Mouse (Mus musculus) limb, embryonic 10.5 days (tissue): ENCODE measurements around the gene Magi1. TPM values are rescaled to one million over a fixed set of nuclear protein-coding genes. Genes with fewer than 3 reads are reported as not detected.
A peak's percentile ranks its signal among the peaks of the same experiment; 100 is the strongest.

ENCODE experiments used
- DNase-seq: peaks from one replicate; pipeline ENCODE4 v3.0.0-alpha.2; 2017; ENCODE audit warnings: low spot score
- H3K27ac ChIP-seq: fragments of 300-500 bp; sonication (generic); 2 replicates; pipeline ENCODE4 v1.5.1; 2016; ENCODE audit warnings: mild to moderate bottlenecking
- H3K27me3 ChIP-seq: fragments of 300-500 bp; sonication (generic); 2 replicates; pipeline ENCODE4 v1.6.1; 2016; ENCODE audit warnings: low read depth, mild to moderate bottlenecking; ENCODE audit not compliant: poor library complexity, severe bottlenecking
- H3K36me3 ChIP-seq: fragments of 300-500 bp; sonication (generic); 2 replicates; pipeline ENCODE4 v1.6.1; 2016; ENCODE audit warnings: mild to moderate bottlenecking, moderate library complexity
- H3K4me1 ChIP-seq: fragments of 300-500 bp; sonication (generic); 2 replicates; pipeline ENCODE4 v1.6.1; 2016
- H3K4me3 ChIP-seq: fragments of 300-500 bp; sonication (generic); 2 replicates; pipeline ENCODE4 v1.5.1; 2016; ENCODE audit warnings: mild to moderate bottlenecking, moderate library complexity
- H3K9me3 ChIP-seq: fragments of 300-500 bp; sonication (generic); replicated peaks from 2 replicates; pipeline ENCODE4 v1.6.1; 2016; ENCODE audit warnings: mild to moderate bottlenecking
- WGBS: fragments of 180-500 bp; shearing (Covaris S2); methylation state at CpG from one replicate; pipeline ENCODE4 v1.1.7; 2016; 5-methylcytosine and 5-hydroxymethylcytosine counted together
- polyA plus RNA-seq: library from polyadenylated mRNA; unstranded; fragments of >200 nt; fragmentation: Nextera tagmentation; extraction: Ambion mirVana; gene quantifications from 2 replicates; pipeline ENCODE4 v1.2.1, GENCODE M21; 2016

Magi1 gene
- polyA plus RNA-seq, 1 experiment from 2014 or later: 16.7 TPM

GRCm38 (mm10) chr6:94107401-94108107 is 176.2 kb downstream of the Magi1 start:
- WGBS: 86% methylated on average over 11 of the region's 11 CpGs
- Histone ChIP-seq H3K27ac (no peak overlapping the region), H3K36me3 (no peaks in the 10 kb centered on the region), H3K9me3 (no peaks in the 10 kb centered on the region), H3K4me1 (peaks cover 20% of the 10 kb centered on the region), H3K4me3 (no peak overlapping the region), H3K27me3 (no peaks in the 10 kb centered on the region)
- DNase-seq: no peak

DNA sequence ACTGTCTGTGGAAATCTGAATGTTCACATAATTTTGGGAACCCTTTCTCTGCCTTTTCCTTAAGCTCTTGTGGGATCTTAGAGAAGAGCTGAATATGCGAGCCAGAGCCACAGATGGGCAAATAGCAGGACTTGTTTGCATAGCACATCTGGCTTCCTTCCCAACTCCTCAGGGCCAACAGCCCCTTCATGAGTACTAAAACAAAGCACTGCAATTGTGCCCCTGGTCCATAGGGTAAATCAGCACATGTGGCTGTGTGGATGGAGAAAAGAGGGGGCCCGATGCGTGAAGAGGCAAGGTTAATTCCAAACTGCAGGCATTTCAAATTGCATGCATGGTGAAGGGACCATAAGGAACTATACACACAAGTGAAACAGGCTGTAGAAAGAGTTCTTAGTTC is 180.1 kb downstream of the Magi1 start:
- Histone ChIP-seq H3K36me3 (no peaks in the 10 kb centered on the region), H3K4me1 (peaks cover 22% of the 10 kb centered on the region), H3K4me3 (no peak overlapping the region), H3K9me3 (no peaks in the 10 kb centered on the region), H3K27me3 (no peaks in the 10 kb centered on the region), H3K27ac (0 out of 2 replicates have a peak overlapping the region, but pooled peaks have one; percentile 11)
- DNase-seq: no peak
- WGBS: 76% methylated on average over 3 of the region's 3 CpGs

- Histone ChIP-seq H3K9me3 (no peaks in the 10 kb centered on the region), H3K27me3 (no peaks in the 10 kb centered on the region), H3K36me3 (no peaks in the 10 kb centered on the region), H3K4me3 (no peak overlapping the region), H3K4me1 (peaks cover 15% of the 10 kb centered on the region), H3K27ac (no peak overlapping the region)
- 75% methylated on average over 5 of the region's 5 CpGs for WGBS
- no peak for DNase-seq
These were observed 182.5 kb downstream of the Magi1 start for GRCm38 (mm10) chr6:94101256-94101655.

DNA sequence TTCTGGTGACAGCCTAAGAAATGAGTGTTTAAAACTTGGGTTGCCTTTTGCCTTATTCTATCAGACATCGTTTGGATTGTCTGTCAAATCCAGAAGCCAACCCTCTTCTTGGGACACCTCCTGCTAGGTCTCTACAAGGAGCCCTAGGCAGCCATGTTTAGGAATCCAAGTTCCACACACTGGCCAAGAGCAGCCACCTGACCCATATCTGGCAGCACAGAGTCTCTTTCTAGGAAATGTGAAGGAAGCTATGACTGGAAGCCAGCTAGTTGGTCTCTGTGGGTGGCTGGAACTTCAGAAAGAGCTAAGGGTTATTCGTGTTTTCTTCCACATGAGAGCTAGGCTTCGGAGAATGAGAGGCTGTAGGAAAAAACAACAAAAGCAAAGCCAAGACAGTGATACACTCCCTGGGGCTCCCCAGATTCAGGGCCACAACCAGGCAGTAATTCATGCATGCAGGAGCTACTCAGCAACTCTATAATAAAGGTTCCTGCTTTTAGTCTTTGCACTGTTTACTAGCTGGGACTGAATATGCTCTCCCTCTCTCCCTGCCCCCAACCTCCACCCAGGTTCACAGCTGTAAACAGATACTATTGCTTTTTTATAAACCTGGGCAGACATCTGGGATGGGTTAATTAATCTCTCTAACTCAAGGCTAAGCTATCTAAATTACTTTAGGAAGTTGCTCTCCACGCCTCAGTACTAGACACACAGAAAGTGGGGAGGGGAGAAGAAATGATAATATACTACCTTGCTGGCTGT is 188.6 kb downstream of the Magi1 start:
- no peak for DNase-seq
- H3K27ac ChIP-seq: peak overlapping the region; percentile 50; the same call in 1 of the 2 replicates
- no peaks in the 10 kb centered on the region for H3K9me3 ChIP-seq
- no peaks in the 10 kb centered on the region for H3K27me3 ChIP-seq
- 53% methylated on average over 4 of the region's 4 CpGs for WGBS
- H3K4me1 ChIP-seq: peaks cover 51% of the 10 kb centered on the region
- H3K4me3 ChIP-seq: no peak overlapping the region
- no peaks in the 10 kb centered on the region for H3K36me3 ChIP-seq

GRCm38 (mm10) chr6:94092969-94093597 is 190.6 kb downstream of the Magi1 start:
- Histone ChIP-seq H3K36me3 (no peaks in the 10 kb centered on the region), H3K27me3 (no peaks in the 10 kb centered on the region), H3K4me3 (no peak overlapping the region), H3K27ac (peak overlapping the region; percentile 32), H3K9me3 (no peaks in the 10 kb centered on the region), H3K4me1 (peaks cover 62% of the 10 kb centered on the region)
- DNase-seq: no peak
- WGBS: 49% methylated on average over 8 of the region's 8 CpGs

- no peak for DNase-seq
- 75% methylated on average over 4 of the region's 4 CpGs for WGBS
- peaks cover 67% of the 10 kb centered on the region for H3K4me1 ChIP-seq
- no peaks in the 10 kb centered on the region for H3K27me3 ChIP-seq
- 0 out of 2 replicates have a peak overlapping the region, but pooled peaks have one; percentile 32 for H3K27ac ChIP-seq
- no peaks in the 10 kb centered on the region for H3K36me3 ChIP-seq
- no peak overlapping the region for H3K4me3 ChIP-seq
- no peaks in the 10 kb centered on the region for H3K9me3 ChIP-seq
These were observed 191.2 kb downstream of the Magi1 start for GRCm38 (mm10) chr6:94092500-94092899.

DNA sequence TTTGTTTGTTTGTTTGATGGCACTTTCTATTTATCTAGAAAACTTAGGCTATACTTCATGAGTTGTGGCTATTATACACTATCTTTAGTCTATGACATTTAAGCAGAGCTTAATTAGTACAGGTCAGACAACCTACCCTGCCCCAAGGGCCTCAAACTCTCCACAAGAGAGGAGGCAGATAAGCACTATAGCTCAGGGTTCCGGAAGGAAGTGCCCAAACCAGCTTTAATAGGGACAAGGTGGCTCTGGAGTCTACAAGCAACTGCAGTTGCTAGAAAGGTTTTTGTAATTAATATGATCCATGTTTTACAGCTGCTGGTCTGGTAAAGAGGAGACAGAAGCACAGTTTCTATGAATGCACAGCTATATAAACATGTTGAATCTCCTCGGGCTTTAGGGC is 196.9 kb downstream of the Magi1 start:
- DNase-seq: no peak
- Histone ChIP-seq H3K27ac (peak overlapping the region; percentile 77), H3K9me3 (no peaks in the 10 kb centered on the region), H3K4me3 (no peak overlapping the region), H3K4me1 (peaks cover 65% of the 10 kb centered on the region), H3K27me3 (no peaks in the 10 kb centered on the region), H3K36me3 (no peaks in the 10 kb centered on the region)
- 32% methylated on average over 2 of the region's 2 CpGs for WGBS

- Histone ChIP-seq H3K4me3 (no peak overlapping the region), H3K27me3 (no peaks in the 10 kb centered on the region), H3K27ac (no peak overlapping the region), H3K9me3 (no peaks in the 10 kb centered on the region), H3K36me3 (no peaks in the 10 kb centered on the region), H3K4me1 (peaks cover 71% of the 10 kb centered on the region)
- WGBS: 60% methylated on average over 5 of the region's 5 CpGs
- no peak for DNase-seq
These were observed 199.0 kb downstream of the Magi1 start for GRCm38 (mm10) chr6:94084752-94085151.

DNA sequence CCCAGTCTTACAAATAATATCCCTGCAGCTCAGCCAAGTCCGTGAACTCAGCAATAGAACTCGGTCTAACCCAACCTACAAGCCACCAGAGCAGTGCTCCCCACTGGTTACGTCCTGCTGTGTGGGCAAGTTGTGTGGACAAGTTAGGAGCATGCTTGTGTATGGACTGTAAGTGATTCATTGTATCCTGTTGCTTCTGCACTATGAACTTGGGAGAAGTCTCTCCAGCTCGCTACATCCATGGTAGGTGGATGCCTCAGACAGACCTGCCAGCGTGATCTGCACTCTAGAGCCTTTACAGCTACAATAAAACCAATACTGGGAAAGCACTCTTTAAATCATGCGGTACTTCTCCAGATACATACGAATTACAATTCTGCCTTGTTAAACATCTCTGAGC is 200.3 kb downstream of the Magi1 start:
- H3K27ac ChIP-seq: no peak overlapping the region
- H3K27me3 ChIP-seq: no peaks in the 10 kb centered on the region
- WGBS: 85% methylated on average over 7 of the region's 7 CpGs
- H3K4me3 ChIP-seq: no peak overlapping the region
- H3K9me3 ChIP-seq: no peaks in the 10 kb centered on the region
- peaks cover 81% of the 10 kb centered on the region for H3K4me1 ChIP-seq
- H3K36me3 ChIP-seq: no peaks in the 10 kb centered on the region
- no peak for DNase-seq

DNA sequence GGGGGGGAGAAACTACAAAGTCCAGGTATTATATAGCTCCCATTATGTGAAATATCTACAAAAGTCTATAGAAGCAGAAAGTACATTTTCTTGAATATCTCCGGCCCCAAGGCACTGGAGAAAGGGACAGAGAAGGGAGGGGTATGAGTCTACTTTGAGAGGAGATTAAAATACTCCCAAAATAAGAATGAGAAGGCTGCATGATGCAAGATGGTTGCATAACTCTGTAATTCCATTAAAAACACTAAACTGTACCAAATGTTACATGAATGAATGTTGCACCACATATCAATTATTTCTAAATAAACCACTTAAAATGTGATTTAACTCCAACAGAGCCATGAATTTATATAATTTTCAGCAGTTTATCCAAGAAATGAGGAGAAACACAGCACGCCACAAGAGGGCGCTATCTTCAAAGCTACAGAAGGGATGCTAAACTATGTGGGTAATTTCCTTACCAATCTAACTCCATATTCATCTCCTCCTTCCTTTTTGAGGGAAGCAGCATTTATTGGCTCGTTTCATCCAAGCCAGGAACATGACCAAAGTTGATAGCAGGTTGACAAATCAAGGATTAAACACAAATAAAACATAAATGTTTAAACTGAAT is 202.7 kb downstream of the Magi1 start:
- peak; percentile 84 for DNase-seq
- Histone ChIP-seq H3K4me3 (no peak overlapping the region), H3K9me3 (no peaks in the 10 kb centered on the region), H3K36me3 (no peaks in the 10 kb centered on the region), H3K27ac (no peak overlapping the region), H3K4me1 (peaks cover 73% of the 10 kb centered on the region), H3K27me3 (no peaks in the 10 kb centered on the region)
- WGBS: 22% methylated on average over 4 of the region's 4 CpGs

DNA sequence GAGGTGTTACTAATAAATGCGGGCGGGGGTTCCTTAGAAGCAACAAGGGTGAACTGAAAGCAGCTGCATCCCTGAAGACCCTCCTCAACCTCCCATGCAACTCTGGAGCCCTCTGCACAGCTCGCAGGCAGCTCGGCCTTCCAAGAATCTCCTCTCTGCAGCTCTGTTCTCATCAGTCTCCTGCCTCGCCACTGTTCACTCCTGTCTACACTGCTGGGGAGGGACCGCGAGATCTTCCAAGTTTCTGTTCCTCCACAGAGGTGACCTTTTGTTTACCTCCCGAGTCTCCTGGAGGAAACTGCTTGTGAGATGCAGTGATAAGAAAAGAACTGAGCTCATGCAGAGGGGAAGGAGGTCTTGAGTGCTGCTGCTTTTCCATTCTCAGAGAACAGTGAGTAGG is 204.8 kb downstream of the Magi1 start:
- H3K27me3 ChIP-seq: no peaks in the 10 kb centered on the region
- WGBS: 16% methylated on average over 8 of the region's 8 CpGs
- no peak for DNase-seq

DNA sequence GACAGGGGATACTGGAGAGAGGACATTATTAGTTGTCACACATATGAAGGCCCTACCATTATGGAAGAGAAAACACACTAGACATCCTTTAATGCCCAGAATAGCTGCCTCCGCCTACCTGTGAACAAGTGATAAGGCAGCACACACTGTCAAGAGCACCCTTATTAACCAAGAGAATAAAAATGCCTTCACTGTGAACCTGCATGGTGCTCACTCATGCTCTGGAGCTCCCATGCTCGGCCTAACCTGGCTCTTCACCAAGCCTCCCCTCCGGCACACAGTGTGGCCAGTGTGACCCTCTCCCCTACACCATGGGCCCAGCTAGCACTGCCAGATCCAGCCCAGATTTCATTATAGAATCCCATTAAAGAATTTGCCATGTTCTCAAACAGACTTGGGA is 206.7 kb downstream of the Magi1 start:
- WGBS: 94% methylated on average over 3 of the region's 3 CpGs
- no peak for DNase-seq
- Histone ChIP-seq H3K27me3 (no peaks in the 10 kb centered on the region), H3K4me3 (no peak overlapping the region), H3K36me3 (no peaks in the 10 kb centered on the region), H3K9me3 (no peaks in the 10 kb centered on the region), H3K4me1 (peaks cover 72% of the 10 kb centered on the region), H3K27ac (peak overlapping the region; percentile 2; the same call in 1 of the 2 replicates)

More for the DNA sequence above, 204.8 kb downstream of the Magi1 start:
- Histone ChIP-seq H3K4me3 (no peak overlapping the region), H3K36me3 (no peaks in the 10 kb centered on the region), H3K4me1 (peaks cover 81% of the 10 kb centered on the region), H3K27ac (peak overlapping the region; percentile 71), H3K9me3 (no peaks in the 10 kb centered on the region)
